Mouse (Mus musculus): ENCODE measurements around the gene Slc48a1.

Gene Slc48a1

GRCm38 (mm10) chr15:97801811-97802210 is 23.5 kb downstream of the Slc48a1 start:
- DNase-seq (ENCODE audit: low spot score in 2 of 2) = no peak

GRCm38 (mm10) chr15:97802575-97802974 is 24.3 kb downstream of the Slc48a1 start:
- no peak for DNase-seq (ENCODE audit: low spot score in 2 of 2)

- DNase-seq (ENCODE audit: low spot score in 2 of 2) = no peak
These were observed 29.5 kb downstream of the Slc48a1 start for GRCm38 (mm10) chr15:97807867-97808266.

DNA sequence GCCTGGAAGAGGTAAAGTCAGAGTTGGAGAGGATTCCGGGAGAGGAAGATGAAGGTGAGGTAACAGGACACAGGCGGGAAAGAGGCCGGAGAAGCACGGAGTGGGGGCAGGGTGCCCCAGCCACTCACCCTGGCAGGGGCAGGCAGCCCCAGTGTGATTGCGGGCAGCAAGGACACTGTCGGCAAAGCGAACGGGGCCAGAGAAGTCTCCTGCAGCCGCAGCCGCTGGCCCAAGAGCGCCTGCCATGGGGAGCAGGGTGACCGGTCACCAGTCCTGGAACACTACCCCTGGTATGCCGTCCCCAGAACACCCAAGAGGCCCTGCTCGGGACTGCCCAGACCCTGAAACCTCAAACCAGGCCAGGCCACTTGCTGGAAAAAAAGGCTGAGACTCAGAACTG is 30.2 kb downstream of the Slc48a1 start:
- DNase-seq (ENCODE audit: low spot score in 2 of 2) = no peak

DNA sequence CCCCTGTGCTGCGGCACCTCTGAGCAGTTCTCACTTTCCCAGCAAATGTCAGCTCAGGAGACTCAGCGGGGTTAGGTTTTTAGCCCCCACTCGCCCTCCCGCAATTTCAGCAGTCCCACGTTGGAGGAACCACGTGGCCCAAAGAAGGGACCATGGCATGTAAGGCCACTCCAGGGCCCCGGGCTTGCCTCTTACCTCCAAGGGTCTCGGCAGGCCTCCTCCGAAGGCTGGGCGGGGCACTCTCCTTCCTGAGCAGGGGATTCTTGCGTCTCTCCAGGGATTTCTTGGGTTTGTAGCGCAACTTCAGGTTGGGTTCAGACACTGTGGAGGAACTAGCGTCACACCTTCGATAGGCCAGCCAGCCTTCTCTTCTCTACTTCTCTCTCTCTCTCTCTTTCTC is 30.9 kb downstream of the Slc48a1 start:
- no peak for DNase-seq (ENCODE audit: low spot score in 2 of 2)

DNA sequence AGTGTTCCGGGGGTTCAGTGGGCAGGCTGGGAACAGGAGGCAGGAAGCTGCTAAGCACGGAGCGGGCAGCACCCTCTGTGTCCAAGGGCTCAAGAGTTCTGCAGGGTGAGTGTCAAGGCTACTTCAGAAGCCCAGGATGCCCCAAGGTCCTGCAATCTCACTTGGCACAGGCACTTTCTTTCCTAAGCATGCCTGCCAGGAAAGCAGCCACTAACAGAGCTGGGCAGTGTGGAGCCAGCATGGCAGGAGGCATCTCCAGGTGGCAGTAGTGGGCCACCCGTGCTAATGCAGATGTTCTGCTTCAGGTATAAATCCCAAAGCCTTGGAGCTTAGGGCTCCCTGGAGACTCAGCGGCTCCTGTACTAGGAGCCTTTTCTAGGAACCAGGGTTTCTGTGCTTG is 31.6 kb downstream of the Slc48a1 start:
- no peak for DNase-seq (ENCODE audit: low spot score in 2 of 2)

GRCm38 (mm10) chr15:97810399-97810798 is 32.1 kb downstream of the Slc48a1 start:
- DNase-seq (ENCODE audit: low spot score in 2 of 2) = no peak

GRCm38 (mm10) chr15:97811307-97811706 is 33.0 kb downstream of the Slc48a1 start:
- no peak for DNase-seq (ENCODE audit: low spot score in 2 of 2)

DNA sequence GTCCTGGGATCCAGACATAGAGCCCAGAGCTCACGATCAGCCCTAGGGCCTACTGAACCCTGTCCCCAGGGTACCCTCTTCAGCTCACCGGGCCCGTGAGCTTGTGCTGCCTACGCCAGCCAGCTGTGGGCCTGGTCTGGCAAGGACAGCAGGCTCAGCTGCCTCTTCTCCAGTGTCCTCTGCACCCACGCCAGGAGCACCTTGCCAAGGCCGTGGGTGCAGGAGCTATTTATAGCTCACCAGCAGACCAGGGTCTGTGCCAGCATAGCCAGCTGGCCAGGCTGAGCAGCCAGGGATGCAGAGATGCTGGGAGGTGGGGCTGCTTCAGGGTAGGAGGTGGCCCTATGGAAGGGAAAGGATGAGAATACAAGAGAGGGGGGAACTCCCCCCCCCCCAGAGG is 33.8 kb downstream of the Slc48a1 start:
- peak; percentile 80 to 93 for DNase-seq (ENCODE audit: low spot score in 2 of 2)

- no peak for DNase-seq (ENCODE audit: low spot score in 2 of 2)
These were observed 34.6 kb downstream of the Slc48a1 start for GRCm38 (mm10) chr15:97812875-97813274.

- DNase-seq (ENCODE audit: low spot score in 2 of 2) = peak in 1 of 2 experiments; percentile 35
These were observed 35.3 kb downstream of the Slc48a1 start for GRCm38 (mm10) chr15:97813452-97814204.

DNA sequence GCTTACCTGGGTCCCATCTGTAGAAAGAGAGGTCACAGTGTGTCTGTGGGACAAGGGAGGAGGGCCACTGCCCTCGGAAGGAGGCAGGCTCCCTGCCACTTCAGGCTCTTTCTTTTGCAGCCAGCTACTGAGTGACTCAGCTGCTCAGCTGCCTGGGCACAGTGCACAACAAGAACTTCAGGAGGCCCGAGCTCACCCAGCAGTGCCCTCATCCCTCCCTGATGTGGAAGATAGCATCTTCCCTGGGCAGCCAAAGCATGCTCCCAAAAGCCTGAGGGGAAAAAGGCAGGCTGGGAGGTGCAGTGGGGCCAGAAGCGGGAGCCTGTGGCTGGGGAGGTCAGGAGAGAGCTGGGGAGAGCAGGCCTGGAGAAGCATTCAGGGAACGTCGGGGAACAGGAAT is 36.4 kb downstream of the Slc48a1 start:
- DNase-seq (ENCODE audit: low spot score in 2 of 2) = no peak

DNA sequence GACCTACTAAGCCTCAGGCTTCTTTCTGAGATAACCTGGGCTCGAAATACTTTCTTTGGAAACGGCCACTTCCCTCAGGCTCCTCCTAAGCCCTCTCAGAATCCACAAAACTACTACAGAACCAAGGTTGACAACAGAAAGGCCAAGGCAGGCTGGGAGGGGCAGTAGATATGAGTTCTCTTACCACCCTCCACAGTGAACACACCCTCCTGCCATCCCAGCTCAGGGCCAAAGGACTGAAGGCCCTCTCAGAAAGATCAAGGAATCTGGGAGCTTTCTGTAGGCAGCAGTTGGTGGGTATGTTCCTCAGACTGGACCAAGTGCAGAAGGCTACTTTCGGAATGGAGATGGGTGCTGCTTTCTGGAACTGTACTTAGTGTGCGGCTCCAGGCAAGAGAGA is 36.9 kb downstream of the Slc48a1 start:
- DNase-seq (ENCODE audit: low spot score in 2 of 2) = no peak

- DNase-seq (ENCODE audit: low spot score in 2 of 2) = no peak
These were observed 38.1 kb downstream of the Slc48a1 start for GRCm38 (mm10) chr15:97816199-97816994.

- no peak for DNase-seq (ENCODE audit: low spot score in 2 of 2)
These were observed 41.6 kb downstream of the Slc48a1 start for GRCm38 (mm10) chr15:97819937-97820336.

GRCm38 (mm10) chr15:97821321-97821982 is 43.1 kb downstream of the Slc48a1 start:
- no peak for DNase-seq (ENCODE audit: low spot score in 2 of 2)

DNA sequence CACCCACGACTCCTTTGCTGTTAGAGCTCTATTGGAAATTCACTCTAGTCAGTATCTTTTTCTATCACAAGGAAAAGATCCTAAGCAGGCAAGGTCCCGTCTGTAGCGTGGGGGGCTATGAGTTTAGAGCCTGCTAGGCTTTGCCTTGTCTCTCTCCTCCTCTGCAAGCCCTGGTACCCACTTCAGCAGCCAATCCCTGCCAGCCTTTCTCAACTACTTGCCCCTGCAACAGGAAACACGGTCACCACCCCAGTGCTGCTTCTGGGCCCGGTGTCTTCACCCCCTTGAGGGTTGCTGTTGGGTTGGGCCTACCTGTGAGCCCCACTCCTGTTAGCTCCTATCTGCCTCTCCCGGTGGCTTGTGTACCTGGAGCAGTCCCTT is 43.7 kb downstream of the Slc48a1 start:
- no peak for DNase-seq (ENCODE audit: low spot score in 2 of 2)

- no peak for DNase-seq (ENCODE audit: low spot score in 2 of 2)
These were observed 44.4 kb downstream of the Slc48a1 start for GRCm38 (mm10) chr15:97822545-97823228.

DNA sequence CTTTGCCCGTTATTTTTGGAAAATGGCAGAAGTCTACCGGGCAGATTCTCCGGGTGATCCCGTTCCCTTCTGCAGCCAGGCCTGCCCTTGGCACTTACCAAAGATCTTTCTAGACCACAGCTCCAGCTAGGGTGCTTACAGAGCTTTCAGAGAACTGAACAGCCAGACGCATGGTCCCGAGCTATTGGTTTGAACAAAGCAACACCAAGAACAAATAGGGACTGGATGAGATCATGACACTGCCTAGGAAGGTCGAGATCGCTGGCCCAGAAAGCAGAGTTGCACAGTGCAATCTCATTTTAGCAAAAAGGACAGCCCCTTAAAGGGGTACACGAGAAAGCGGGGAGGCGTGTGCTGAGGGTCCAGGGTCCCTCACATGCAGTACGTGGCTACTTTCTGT is 45.2 kb downstream of the Slc48a1 start:
- no peak for DNase-seq (ENCODE audit: low spot score in 2 of 2)

GRCm38 (mm10) chr15:97824042-97824441 is 45.7 kb downstream of the Slc48a1 start:
- no peak for DNase-seq (ENCODE audit: low spot score in 2 of 2)

DNA sequence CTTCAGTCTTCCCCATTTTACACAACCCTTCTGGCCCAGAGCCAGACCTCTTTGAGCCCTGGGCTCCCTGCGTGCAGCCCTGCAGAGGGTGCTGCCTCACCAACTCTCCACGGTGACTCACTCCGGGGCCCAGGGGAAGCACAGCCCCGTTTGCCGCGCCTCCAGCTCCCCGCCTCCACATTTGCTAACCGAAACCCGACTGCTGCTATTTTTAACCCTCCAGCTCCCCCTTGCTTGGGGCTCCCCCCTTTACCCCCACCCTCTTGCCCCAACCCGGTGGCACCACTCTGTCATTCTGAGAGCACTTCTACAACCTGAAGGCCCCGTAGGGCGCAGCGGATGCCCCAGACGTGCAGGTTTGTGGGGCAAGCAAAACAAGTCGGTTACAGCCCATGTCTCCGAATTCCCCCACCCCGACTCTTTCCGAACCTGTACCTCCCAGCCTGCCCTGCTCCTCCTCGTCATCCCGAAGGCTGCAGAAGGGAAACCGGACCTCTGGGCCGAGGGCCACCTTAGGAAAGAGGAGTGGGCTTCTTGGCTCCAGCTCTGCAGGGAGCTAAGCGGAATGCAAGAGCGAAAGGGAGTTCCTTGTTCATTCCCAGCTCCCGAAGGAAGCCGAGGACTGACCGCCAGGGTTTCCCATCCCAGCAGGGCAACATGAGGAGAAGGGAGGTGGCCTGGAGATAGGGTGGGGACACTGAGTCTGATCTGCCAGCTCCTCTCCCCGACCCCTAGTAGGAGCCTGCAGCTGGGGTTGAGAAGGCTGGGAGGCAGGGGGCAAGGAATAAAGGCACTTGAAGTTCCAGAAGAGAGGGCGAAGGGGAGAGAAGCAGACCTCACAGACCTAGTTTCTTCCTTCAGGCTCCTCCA is 47.0 kb downstream of the Slc48a1 start:
- DNase-seq (ENCODE audit: low spot score in 2 of 2) = peak; percentile 72 to 79

Data from left cerebral cortex, adult 9 months (tissue).